Mouse (Mus musculus) lung, adult 2 months (tissue): Measurements from ENCODE around the gene Pafah2.

Source experiments
- CTCF ChIP-seq: fragments of 200-500 bp; IDR thresholded peaks from 2 replicates; pipeline ENCODE4 v1.5.1; 2011; ENCODE audit warnings: mild to moderate bottlenecking, low read length, control low read depth; ENCODE audit not compliant: insufficient read depth
- POLR2A ChIP-seq: fragments of 200-500 bp; IDR thresholded peaks from 2 replicates; pipeline ENCODE4 v1.6.1; 2011; ENCODE audit warnings: low read depth, mild to moderate bottlenecking, control low read depth, low read length, borderline replicate concordance; ENCODE audit errors: extremely low read depth

- no peak for TF ChIP-seq CTCF
- TF ChIP-seq POLR2A = no peak
Measured at GRCm38 (mm10) chr4:134416602-134417001, 20.5 kb downstream of the Pafah2 start.
